Comparison of ENCODE assay signal across 21 mouse cellular contexts in the genomic region with DNA sequence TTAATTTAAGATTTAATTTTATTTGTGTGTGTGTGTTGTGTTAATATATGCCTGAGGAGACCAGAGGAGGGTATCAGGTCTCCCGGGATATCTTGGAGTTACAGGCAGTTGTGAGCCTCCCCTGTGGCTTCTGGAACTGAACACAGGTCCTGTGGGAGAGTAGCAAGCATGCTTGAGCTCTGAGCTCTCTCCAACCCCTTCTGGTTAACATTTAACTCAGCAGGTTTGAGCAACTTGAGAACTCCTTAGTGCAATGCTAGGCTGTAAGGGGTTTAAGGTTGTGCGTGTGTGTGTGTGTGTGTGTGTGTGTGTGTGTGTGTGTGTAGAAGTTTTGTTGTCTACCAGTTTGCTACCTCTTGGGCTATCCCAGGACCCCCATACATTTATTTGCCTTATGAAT. TPM values are rescaled to one million over a fixed set of nuclear protein-coding genes. Genes with fewer than 3 reads are reported as not detected.
DNase-seq lines count a peak whose midpoint lies in the region; ATAC-seq and TF ChIP-seq lines count a peak whose summit lies in the region.
"Had no signal": no experiment of that assay in that cellular context is flagged by ENCODE, and none has a peak within 500 bp of the region (broad histone marks: within the 10 kb centered on the region; RNA-seq: fewer than 3 reads in every experiment).

No protein-coding gene starts in this region.

- TF ChIP-seq POLR2A in liver, adult 2 months (IDR thresholded peaks at IDR 0.05; ENCODE audit: extremely low read depth, insufficient read depth, low read length), result no peak

- ATAC-seq in liver, embryonic 15.5 days (ENCODE audit: insufficient read depth), result peak; percentile 58; the same call in 1 of the 2 replicates
- ATAC-seq: hindbrain, postnatal 0 days had no signal

- H3K36me3 ChIP-seq in liver, adult 2 months (ENCODE audit: control insufficient read depth, insufficient read depth, low read length), result no peaks in the 10 kb centered on the region
- no peaks in the 10 kb centered on the region for H3K36me3 ChIP-seq in liver, embryonic 15.5 days (replicated peaks)
- H3K36me3 ChIP-seq: forebrain, embryonic 12.5 days; heart, embryonic 13.5 days had no signal

- DNase-seq in liver, adult 2 months (ENCODE audit: extremely low read depth, low read depth, low spot score), result peak; percentile 94
- no peak for DNase-seq in liver
- DNase-seq in kidney, adult 8-10 months, result peak; percentile 63 to 79
- peak; percentile 62 for DNase-seq in kidney, postnatal 14 days
- DNase-seq in embryo, embryonic 10.5 days (ENCODE audit: low spot score), result no peak
- DNase-seq in heart, postnatal 14 days, result no peak
- DNase-seq in layer of hippocampus, adult 8-10 months (ENCODE audit: low spot score in 2 of 2), result no peak
- DNase-seq: adrenal gland, adult 2 months; B cell, adult 2 months; cerebellum, adult 8-10 months; heart, adult 11 months; heart, postnatal 4 days; layer of hippocampus, postnatal 36 days; lung, postnatal 14 days; thymus, postnatal 25 days had no signal

- no peak for TF ChIP-seq CTCF in liver, adult 2 months (IDR thresholded peaks at IDR 0.05; ENCODE audit: low read depth, low read length)

- WGBS in liver, adult 2 months, result 32% methylated on average over 2 of the region's 2 CpGs
- WGBS in liver, embryonic 15.5 days (ENCODE audit: insufficient replicate concordance), result 63% methylated on average over 2 of the region's 2 CpGs

- H3K27ac ChIP-seq in liver, adult 2 months (replicated peaks; ENCODE audit: insufficient read depth, low read depth, low read length), result no peak overlapping the region
- H3K27ac ChIP-seq in liver, embryonic 15.5 days (replicated peaks), result no peak overlapping the region
- H3K27ac ChIP-seq: forebrain, embryonic 12.5 days; heart, embryonic 13.5 days; hindbrain, postnatal 0 days had no signal

- no peaks in the 10 kb centered on the region for H3K79me2 ChIP-seq in liver, adult 2 months (ENCODE audit: control insufficient read depth, insufficient read depth, low read length)

- no peak overlapping the region for H3K9ac ChIP-seq in liver, adult 2 months (ENCODE audit: low read depth, low read length)
- H3K9ac ChIP-seq in liver, embryonic 15.5 days, result no peak overlapping the region
- H3K9ac ChIP-seq: forebrain, embryonic 12.5 days; heart, embryonic 13.5 days had no signal

- no peak overlapping the region for H3K4me3 ChIP-seq in liver, adult 2 months (ENCODE audit: insufficient read depth, low read depth, low read length)
- no peak overlapping the region for H3K4me3 ChIP-seq in liver, embryonic 15.5 days (replicated peaks)
- H3K4me3 ChIP-seq: forebrain, embryonic 12.5 days; heart, embryonic 13.5 days had no signal

- no peaks in the 10 kb centered on the region for H3K9me3 ChIP-seq in liver, embryonic 15.5 days (replicated peaks)
- H3K9me3 ChIP-seq: forebrain, embryonic 12.5 days; heart, embryonic 13.5 days had no signal

- peaks cover 3% of the 10 kb centered on the region; the same call in 1 of the 2 replicates for H3K4me1 ChIP-seq in liver, adult 2 months (ENCODE audit: control insufficient read depth, insufficient read depth, low read length)
- H3K4me1 ChIP-seq in liver, embryonic 15.5 days (replicated peaks), result 0 out of 2 replicates have a peak, but pooled peaks cover 5% of the 10 kb centered on the region
- H3K4me1 ChIP-seq: heart, embryonic 13.5 days had no signal

- H3K27me3 ChIP-seq in liver, adult 2 months (ENCODE audit: control insufficient read depth, insufficient read depth, low read length), result no peaks in the 10 kb centered on the region
- no peaks in the 10 kb centered on the region for H3K27me3 ChIP-seq in liver, embryonic 15.5 days
- H3K27me3 ChIP-seq: forebrain, embryonic 12.5 days; heart, embryonic 13.5 days had no signal

- intact Hi-C loops in heart, postnatal 14 days (cut with DNase I), result no loop called here

- no peak overlapping the region for H3K4me2 ChIP-seq in liver, embryonic 15.5 days
- H3K4me2 ChIP-seq: forebrain, embryonic 12.5 days; heart, embryonic 13.5 days had no signal

RNA-seq across cellular contexts. Expression of a gene that starts 37.3 kb away (rescaled TPM):
- 81.6 and 86.0 TPM in 2 replicates for total RNA-seq in liver, adult 2 months (2014; rRNA removed)
- polyA plus RNA-seq in liver, adult 2 months (2012; rRNA removed), result 14.1 and 15.6 TPM in 2 replicates
- 27.5 and 29.5 TPM in 2 replicates for polyA plus RNA-seq in liver, embryonic 15.5 days (2015; fragmentation: Nextera tagmentation; extraction: Ambion mirVana)
- 100 to 1,000 TPM; 195 to 201 TPM for total RNA-seq in heart, postnatal 14 days (2021)
- 100 to 1,000 TPM; 183 to 241 (median 215) TPM for total RNA-seq in layer of hippocampus, adult 8-10 months (2022)

RNA-seq across cellular contexts. Expression of a gene that starts 37.9 kb away (rescaled TPM):
- 3.2 and 5.6 TPM in 2 replicates for total RNA-seq in liver, adult 2 months (2014; rRNA removed)
- 6.6 and 6.8 TPM in 2 replicates for polyA plus RNA-seq in liver, adult 2 months (2012; rRNA removed)
- polyA plus RNA-seq in liver, embryonic 15.5 days (2015; fragmentation: Nextera tagmentation; extraction: Ambion mirVana), result 5.9 and 7.3 TPM in 2 replicates
- total RNA-seq in heart, postnatal 14 days (2021), result 1 to 10 TPM; 1.2 to 1.8 TPM
- total RNA-seq in layer of hippocampus, adult 8-10 months (2022), result 1 to 10 TPM; 1.7 to 5.4 (median 3.5) TPM

RNA-seq across cellular contexts. Expression of a gene that starts 57.3 kb away (rescaled TPM):
- total RNA-seq in liver, adult 2 months (2014; rRNA removed), result not detected in 2 replicates
- polyA plus RNA-seq in liver, adult 2 months (2012; rRNA removed), result not detected in 2 replicates
- not detected in 2 replicates for polyA plus RNA-seq in liver, embryonic 15.5 days (2015; fragmentation: Nextera tagmentation; extraction: Ambion mirVana)
- total RNA-seq in heart, postnatal 14 days (2021), result under 1 TPM; 0.38 to 0.51 TPM
- total RNA-seq in layer of hippocampus, adult 8-10 months (2022), result 10 to 100 TPM; 12.7 to 15.3 (median 13.3) TPM
- total RNA-seq: common myeloid progenitor, adult 5-6 weeks; megakaryocyte-erythroid progenitor cell, adult 5-6 weeks had no signal

Comparison
In these comparisons a context has a peak if more than half of its experiments do, and no peak if none do; other contexts are left out.
1. DNase-seq: peak in liver, adult 2 months (single experiment), kidney, adult 8-10 months (2 of 2) and kidney, postnatal 14 days (single experiment); none in liver (single experiment), embryo, embryonic 10.5 days (single experiment), heart, postnatal 14 days (0 of 2) and layer of hippocampus, adult 8-10 months (0 of 2).
2. RNA of a gene that starts 57.3 kb away (total RNA-seq): 12.7 to 15.3 TPM in layer of hippocampus, adult 8-10 months; 0.38 to 0.51 TPM in heart, postnatal 14 days and not detected in liver, adult 2 months; every median in the first group is over 4 times any median in the second.